Comparison of ENCODE assay signal across 9 mouse cellular contexts in the genomic region with DNA sequence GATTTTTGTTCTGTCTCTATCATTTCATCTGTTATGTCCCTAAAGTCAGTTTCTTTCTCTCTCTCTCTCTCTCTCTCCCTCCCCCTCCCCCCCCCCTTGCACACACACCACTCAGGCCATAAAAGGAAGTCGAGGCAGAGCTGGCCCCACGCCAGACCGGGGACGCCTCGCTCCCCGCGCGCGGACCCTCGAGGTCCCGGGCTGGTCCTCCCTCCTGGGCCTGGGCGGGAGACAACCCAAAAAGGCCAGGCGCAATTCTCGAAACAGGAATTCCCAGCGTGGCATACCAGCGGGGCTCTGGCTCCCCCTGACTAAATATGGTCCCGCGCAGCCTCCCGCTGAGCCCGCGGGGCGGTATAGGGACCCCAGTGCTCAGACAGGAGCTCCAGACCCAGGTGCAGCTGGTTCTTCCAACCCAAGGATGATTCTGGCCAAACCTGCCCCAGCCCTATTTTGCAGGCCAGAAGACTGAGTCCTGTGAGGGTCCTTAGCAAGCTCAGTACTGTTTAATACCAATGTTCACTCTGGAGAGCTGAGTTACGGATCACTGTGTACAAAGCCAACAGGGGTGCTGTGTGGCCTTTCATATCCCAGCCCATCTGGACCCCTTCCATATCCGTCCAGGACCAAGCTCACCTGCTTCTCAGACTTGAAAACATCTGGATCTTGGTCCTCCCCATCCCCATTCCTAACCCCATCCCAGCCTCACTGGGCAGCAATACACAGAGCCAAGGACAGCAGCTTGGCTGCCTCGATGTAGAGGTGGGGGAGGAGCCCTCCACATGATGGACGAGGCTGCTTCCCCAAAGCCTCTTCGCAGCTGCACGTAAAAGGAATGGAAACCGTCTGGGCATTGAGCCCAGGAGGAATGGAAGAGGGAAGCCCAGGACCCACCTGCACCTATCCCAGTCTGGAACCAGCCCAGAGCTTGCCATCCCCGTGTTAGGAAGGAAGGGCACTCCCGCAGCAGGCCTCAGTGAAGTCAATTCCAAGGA. TPM values are rescaled to one million over a fixed set of nuclear protein-coding genes. Genes with fewer than 3 reads are reported as not detected.
DNase-seq lines count a peak whose midpoint lies in the region; ATAC-seq and TF ChIP-seq lines count a peak whose summit lies in the region.
"Had no signal": no experiment of that assay in that cellular context is flagged by ENCODE, and none has a peak within 500 bp of the region (broad histone marks: within the 10 kb centered on the region; RNA-seq: fewer than 3 reads in every experiment).

No protein-coding gene starts in this region.

- no peak overlapping the region for H3K27ac ChIP-seq in layer of hippocampus, adult 2 months
- no peak overlapping the region for H3K27ac ChIP-seq in embryonic facial prominence, embryonic 12.5 days
- H3K27ac ChIP-seq in liver, embryonic 13.5 days = no peak overlapping the region
- H3K27ac ChIP-seq in stomach, embryonic 15.5 days = peak overlapping the region; percentile 82

- no peak for DNase-seq in layer of hippocampus, adult 2 months (ENCODE audit: low spot score in 2 of 2)
- no peak for DNase-seq in layer of hippocampus, adult 9-11 months
- DNase-seq in heart, postnatal 4 days = peak; percentile 21
- no peak for DNase-seq in liver, embryonic 13.5 days
- DNase-seq in spleen, adult 18-20 months = no peak
- no peak for DNase-seq in layer of hippocampus, postnatal 36 days

- peak overlapping the region; percentile 53 for H3K4me2 ChIP-seq in embryonic facial prominence, embryonic 12.5 days (replicated peaks)
- H3K4me2 ChIP-seq in liver, embryonic 13.5 days = peak overlapping the region; percentile 34
- H3K4me2 ChIP-seq in stomach, embryonic 15.5 days = peak overlapping the region; percentile 60

- H3K36me3 ChIP-seq in embryonic facial prominence, embryonic 12.5 days = 0 out of 2 replicates have a peak, but pooled peaks cover 6% of the 10 kb centered on the region
- H3K36me3 ChIP-seq in liver, embryonic 13.5 days = no peaks in the 10 kb centered on the region; the same call in 1 of the 2 replicates
- H3K36me3 ChIP-seq in stomach, embryonic 15.5 days = no peaks in the 10 kb centered on the region

- no peaks in the 10 kb centered on the region for H3K9me3 ChIP-seq in embryonic facial prominence, embryonic 12.5 days
- H3K9me3 ChIP-seq in liver, embryonic 13.5 days (replicated peaks) = no peaks in the 10 kb centered on the region
- H3K9me3 ChIP-seq in stomach, embryonic 15.5 days = no peaks in the 10 kb centered on the region

- WGBS in embryonic facial prominence, embryonic 12.5 days = 15% methylated on average over 31 of the region's 31 CpGs
- 17% methylated on average over 31 of the region's 31 CpGs for WGBS in liver, embryonic 13.5 days (ENCODE audit: insufficient replicate concordance)
- 7% methylated on average over 31 of the region's 31 CpGs for WGBS in stomach, embryonic 15.5 days

- H3K4me1 ChIP-seq in embryonic facial prominence, embryonic 12.5 days = peaks cover 15% of the 10 kb centered on the region; the same call in 1 of the 2 replicates
- H3K4me1 ChIP-seq in liver, embryonic 13.5 days (replicated peaks) = peaks cover 10% of the 10 kb centered on the region
- H3K4me1 ChIP-seq in stomach, embryonic 15.5 days = peaks cover 12% of the 10 kb centered on the region

- peaks cover 19% of the 10 kb centered on the region for H3K27me3 ChIP-seq in embryonic facial prominence, embryonic 12.5 days
- peaks cover 39% of the 10 kb centered on the region for H3K27me3 ChIP-seq in liver, embryonic 13.5 days
- no peaks in the 10 kb centered on the region for H3K27me3 ChIP-seq in stomach, embryonic 15.5 days (replicated peaks)

- H3K4me3 ChIP-seq in layer of hippocampus, adult 2 months = peak overlapping the region; percentile 34
- H3K4me3 ChIP-seq in embryonic facial prominence, embryonic 12.5 days = peak overlapping the region; percentile 25
- no peak overlapping the region for H3K4me3 ChIP-seq in liver, embryonic 13.5 days (replicated peaks)
- H3K4me3 ChIP-seq in stomach, embryonic 15.5 days (replicated peaks) = peak overlapping the region; percentile 32

- no peak overlapping the region; the same call in 1 of the 2 replicates for H3K9ac ChIP-seq in embryonic facial prominence, embryonic 12.5 days
- no peak overlapping the region for H3K9ac ChIP-seq in liver, embryonic 13.5 days
- H3K9ac ChIP-seq in stomach, embryonic 15.5 days = no peak overlapping the region

- TF ChIP-seq CTCF in layer of hippocampus, adult 2 months (conservative IDR thresholded peaks at IDR 0.05) = no peak

- peak; percentile 59 for ATAC-seq in embryonic facial prominence, embryonic 12.5 days (ENCODE audit: insufficient number of reproducible peaks, insufficient read depth, low FRiP score, low TSS enrichment)
- ATAC-seq in liver, embryonic 13.5 days (ENCODE audit: low read depth) = no peak
- peak; percentile 69 for ATAC-seq in stomach, embryonic 15.5 days (ENCODE audit: insufficient read depth, low FRiP score, low read depth)

RNA-seq across cellular contexts. Expression of a gene that starts 1.3 kb away (rescaled TPM):
- total RNA-seq in layer of hippocampus, adult 2 months (2021) = 1 to 10 TPM; 4.7 to 7.0 TPM
- polyA plus RNA-seq in embryonic facial prominence, embryonic 12.5 days (2016; fragmentation: Nextera tagmentation; extraction: Ambion mirVana) = 0.55 and 0.61 TPM in 2 replicates
- 10 to 100 TPM; 14.0 to 17.0 TPM for total RNA-seq in heart, postnatal 4 days (2021)
- polyA plus RNA-seq in liver, embryonic 13.5 days (2015; fragmentation: Nextera tagmentation; extraction: Ambion mirVana) = 0.63 and 0.66 TPM in 2 replicates
- 198 and 229 TPM in 2 replicates for polyA plus RNA-seq in stomach, embryonic 15.5 days (2015; fragmentation: Nextera tagmentation; extraction: Ambion mirVana)
- total RNA-seq in layer of hippocampus, postnatal 36 days (2021) = 1 to 10 TPM; 4.2 to 6.4 TPM
- total RNA-seq: hematopoietic stem cell, adult 5-6 weeks had no signal

RNA-seq across cellular contexts. Expression of a gene that starts 24.7 kb away (rescaled TPM):
- total RNA-seq in layer of hippocampus, adult 2 months (2021) = 10 to 100 TPM; 43.7 to 50.9 TPM
- polyA plus RNA-seq in embryonic facial prominence, embryonic 12.5 days (2016; fragmentation: Nextera tagmentation; extraction: Ambion mirVana) = 176 and 179 TPM in 2 replicates
- total RNA-seq in heart, postnatal 4 days (2021) = 10 to 100 TPM; 55.9 to 56.0 TPM
- 77.5 and 81.4 TPM in 2 replicates for polyA plus RNA-seq in liver, embryonic 13.5 days (2015; fragmentation: Nextera tagmentation; extraction: Ambion mirVana)
- 149 and 157 TPM in 2 replicates for polyA plus RNA-seq in stomach, embryonic 15.5 days (2015; fragmentation: Nextera tagmentation; extraction: Ambion mirVana)
- 10 to 100 TPM; 50.2 to 58.9 TPM for total RNA-seq in layer of hippocampus, postnatal 36 days (2021)
